15 mouse cellular contexts compared by ENCODE assay signal in genomic region chr17:9600459-9600858, GRCm38 (mm10).
DNase-seq lines count a peak whose midpoint lies in the region; ATAC-seq and TF ChIP-seq lines count a peak whose summit lies in the region.
"Had no signal": no experiment of that assay in that cellular context is flagged by ENCODE, and none has a peak within 500 bp of the region (broad histone marks: within the 10 kb centered on the region; RNA-seq: fewer than 3 reads in every experiment).

No protein-coding gene starts in this region.

- TF ChIP-seq CTCF in Patski (IDR thresholded peaks at IDR 0.05), result peak; percentile 22

- H3K9me3 ChIP-seq in kidney, embryonic 16.5 days (ENCODE audit: low read length), result no peaks in the 10 kb centered on the region
- no peaks in the 10 kb centered on the region for H3K9me3 ChIP-seq in midbrain, embryonic 16.5 days (replicated peaks; ENCODE audit: control insufficient read depth, low read length, poor library complexity, severe bottlenecking)
- H3K9me3 ChIP-seq: heart, embryonic 12.5 days; neural tube, embryonic 15.5 days; stomach, embryonic 15.5 days had no signal

- in situ Hi-C loops in Patski (cut with MboI; ENCODE audit: low pct_unique_long_range_greater_than_20kb), result no loop called here

- WGBS in kidney, embryonic 16.5 days, result 76% methylated on average over 2 of the region's 2 CpGs
- WGBS in midbrain, embryonic 16.5 days, result 86% methylated on average over 2 of the region's 2 CpGs

- no peak overlapping the region for H3K4me3 ChIP-seq in kidney, embryonic 16.5 days (ENCODE audit: low read length)
- no peak overlapping the region for H3K4me3 ChIP-seq in midbrain, embryonic 16.5 days (ENCODE audit: low read depth, low read length)
- H3K4me3 ChIP-seq: heart, embryonic 12.5 days; neural tube, embryonic 15.5 days; stomach, embryonic 15.5 days had no signal

- no peaks in the 10 kb centered on the region for H3K36me3 ChIP-seq in kidney, embryonic 16.5 days (ENCODE audit: insufficient read depth, low read length)
- no peaks in the 10 kb centered on the region for H3K36me3 ChIP-seq in midbrain, embryonic 16.5 days (ENCODE audit: control insufficient read depth, insufficient read depth, low read length)
- H3K36me3 ChIP-seq: heart, embryonic 12.5 days; neural tube, embryonic 15.5 days; stomach, embryonic 15.5 days had no signal

- no peaks in the 10 kb centered on the region for H3K27me3 ChIP-seq in kidney, embryonic 16.5 days (ENCODE audit: insufficient read depth, low read length)
- peaks cover 11% of the 10 kb centered on the region for H3K27me3 ChIP-seq in Patski
- H3K27me3 ChIP-seq in midbrain, embryonic 16.5 days (ENCODE audit: control insufficient read depth, insufficient read depth, low read depth, low read length), result no peaks in the 10 kb centered on the region
- H3K27me3 ChIP-seq: heart, embryonic 12.5 days; neural tube, embryonic 15.5 days; stomach, embryonic 15.5 days had no signal

- H3K27ac ChIP-seq in kidney, embryonic 16.5 days (ENCODE audit: low read length), result no peak overlapping the region
- H3K27ac ChIP-seq in midbrain, embryonic 16.5 days (ENCODE audit: low read length), result no peak overlapping the region
- H3K27ac ChIP-seq: neural tube, embryonic 15.5 days; stomach, embryonic 15.5 days had no signal

- DNase-seq in kidney, adult 9 months, result peak; percentile 4
- DNase-seq in lung, postnatal 36 days, result peak; percentile 2
- no peak for DNase-seq in lung, adult 18-20 months
- no peak for DNase-seq in Patski (ENCODE audit: low read depth, low spot score)
- peak; percentile 14 for DNase-seq in retina, embryonic 14.5 days (ENCODE audit: low spot score)
- DNase-seq in thymus, postnatal 10 days (ENCODE audit: low spot score in 2 of 2), result no peak
- DNase-seq: adrenal gland, postnatal 10 days; cerebellum, adult 8-10 months; gastrocnemius, postnatal 25 days; right cerebral cortex, adult 18-20 months had no signal

- POLR2A ChIA-PET in Patski (lab: Charles Lee), result no interaction called here

- H3K9ac ChIP-seq in kidney, embryonic 16.5 days (replicated peaks; ENCODE audit: low read length), result no peak overlapping the region
- no peak overlapping the region for H3K9ac ChIP-seq in midbrain, embryonic 16.5 days (ENCODE audit: low read depth, low read length)
- H3K9ac ChIP-seq: heart, embryonic 12.5 days; neural tube, embryonic 15.5 days; stomach, embryonic 15.5 days had no signal

- CTCF ChIA-PET in Patski (lab: Charles Lee), result no interaction called here

- H3K4me2 ChIP-seq in kidney, embryonic 16.5 days (replicated peaks; ENCODE audit: low read depth, low read length), result no peak overlapping the region
- no peak overlapping the region for H3K4me2 ChIP-seq in midbrain, embryonic 16.5 days (ENCODE audit: low read length)
- H3K4me2 ChIP-seq: heart, embryonic 12.5 days; neural tube, embryonic 15.5 days; stomach, embryonic 15.5 days had no signal

- no peaks in the 10 kb centered on the region for H3K4me1 ChIP-seq in kidney, embryonic 16.5 days (ENCODE audit: insufficient read depth, low read length)
- H3K4me1 ChIP-seq in midbrain, embryonic 16.5 days (ENCODE audit: control insufficient read depth, insufficient read depth, low read length), result no peaks in the 10 kb centered on the region
- H3K4me1 ChIP-seq: neural tube, embryonic 15.5 days; stomach, embryonic 15.5 days had no signal

- ATAC-seq in kidney, embryonic 16.5 days (ENCODE audit: low FRiP score, low TSS enrichment), result no peak
- no peak for ATAC-seq in Patski
- no peak for ATAC-seq in midbrain, embryonic 16.5 days

Comparison
In these comparisons a context has a peak if more than half of its experiments do, and no peak if none do; other contexts are left out.
1. DNase-seq: peak in kidney, adult 9 months (single experiment), lung, postnatal 36 days (single experiment) and retina, embryonic 14.5 days (single experiment); none in lung, adult 18-20 months (0 of 2), Patski (single experiment) and thymus, postnatal 10 days (0 of 2).